Mouse (Mus musculus): ENCODE results near the gene Gm49333. TPM values are rescaled to one million over a fixed set of nuclear protein-coding genes. Genes with fewer than 3 reads are reported as not detected.

The Gm49333 gene
- under 1 TPM in 1 of 2 experiments, not detected in 1; 0.13 TPM for polyA plus RNA-seq (2017; shearing (Covaris generic))

GRCm38 (mm10) chr16:20611357-20612227 is at the start of gene Gm49333, which contains the start of the genes Eef1akmt4 and Alg3:
Gene Gm49333 (plus strand): TSS chr16:20611610.
Gene Eef1akmt4 (plus strand): TSS chr16:20611593.
Gene Alg3 (minus strand): TSS chr16:20611735.

GRCm38 (mm10) chr16:20589366-20589938 is 22.0 kb upstream of the Gm49333 start, which contains the start of gene Vwa5b2:
Gene Vwa5b2 (plus strand): TSS chr16:20589471.

GRCm38 (mm10) chr16:20621191-20621990 is 10.0 kb downstream of the Gm49333 start, which contains the start of gene Camk2n2:
Gene Camk2n2 (minus strand): TSS chr16:20621287.

GRCm38 (mm10) chr16:20629731-20630634 is 18.6 kb downstream of the Gm49333 start, which contains the start of gene Ece2:
Gene Ece2 (plus strand): TSS chr16:20629828.

GRCm38 (mm10) chr16:20651076-20651946 is 39.9 kb downstream of the Gm49333 start, which contains the start of gene Psmd2:
Gene Psmd2 (plus strand): TSS chr16:20651652.

GRCm38 (mm10) chr16:20668013-20668412 is 56.6 kb downstream of the Gm49333 start, which contains the start of gene Eif4g1:
Gene Eif4g1 (plus strand): TSS chr16:20668313.

GRCm38 (mm10) chr16:20693111-20693701 is 81.8 kb downstream of the Gm49333 start, which contains the start of gene Fam131a:
Gene Fam131a (plus strand): TSS chr16:20693241.

Other genes with a start within 250 kb of the Gm49333 start
- gene Abcc5, start 185.2 kb upstream of the Gm49333 start, polyA plus RNA-seq (2017; shearing (Covaris generic)), result 10 to 100 TPM; 16.2 to 19.3 TPM
- 10 to 100 TPM; 73.2 to 74.0 TPM for gene Eif2b5, start 112.8 kb upstream of the Gm49333 start, polyA plus RNA-seq (2017; shearing (Covaris generic))
- gene Dvl3, start 94.6 kb upstream of the Gm49333 start, polyA plus RNA-seq (2017; shearing (Covaris generic)), result 10 to 100 TPM; 20.9 to 22.7 TPM
- 100 to 1,000 TPM; 411 to 418 TPM for gene Ap2m1, start 76.1 kb upstream of the Gm49333 start, polyA plus RNA-seq (2017; shearing (Covaris generic))
- 10 to 100 TPM; 49.6 to 52.3 TPM for gene Abcf3, start 63.0 kb upstream of the Gm49333 start, polyA plus RNA-seq (2017; shearing (Covaris generic))
- not detected for gene Vwa5b2, start 22.1 kb upstream of the Gm49333 start, polyA plus RNA-seq (2017; shearing (Covaris generic))
- gene Eef1akmt4, start within 50 bp of the Gm49333 start, polyA plus RNA-seq (2017; shearing (Covaris generic)), result 10 to 100 TPM; 13.8 to 23.8 TPM
- gene Alg3, start 125 bp downstream of the Gm49333 start, polyA plus RNA-seq (2017; shearing (Covaris generic)), result 10 to 100 TPM; 36.7 to 37.5 TPM
- under 1 TPM; 0.14 to 0.41 TPM for gene Camk2n2, start 9.7 kb downstream of the Gm49333 start, polyA plus RNA-seq (2017; shearing (Covaris generic))
- under 1 TPM in 1 of 2 experiments, not detected in 1; 0.07 TPM for gene Ece2, start 18.2 kb downstream of the Gm49333 start, polyA plus RNA-seq (2017; shearing (Covaris generic))
- 100 to 1,000 TPM; 225 to 261 TPM for gene Psmd2, start 40.0 kb downstream of the Gm49333 start, polyA plus RNA-seq (2017; shearing (Covaris generic))
- 100 to 1,000 TPM in 1 of 2 experiments, 10 to 100 TPM in 1; 81.8 to 105 TPM for gene Eif4g1, start 56.7 kb downstream of the Gm49333 start, polyA plus RNA-seq (2017; shearing (Covaris generic))
- 1 to 10 TPM in 1 of 2 experiments, under 1 TPM in 1; 0.67 to 2.9 TPM for gene Fam131a, start 81.6 kb downstream of the Gm49333 start, polyA plus RNA-seq (2017; shearing (Covaris generic))
- 10 to 100 TPM; 50.0 to 67.7 TPM for gene Polr2h, start 106.1 kb downstream of the Gm49333 start, polyA plus RNA-seq (2017; shearing (Covaris generic))
- gene Clcn2, start 106.1 kb downstream of the Gm49333 start, polyA plus RNA-seq (2017; shearing (Covaris generic)), result 1 to 10 TPM; 2.7 to 3.2 TPM
- not detected for gene Chrd, start 121.5 kb downstream of the Gm49333 start, polyA plus RNA-seq (2017; shearing (Covaris generic))
- gene Thpo, start 122.9 kb downstream of the Gm49333 start, polyA plus RNA-seq (2017; shearing (Covaris generic)), result under 1 TPM; 0.10 to 0.24 TPM

All from activated CD4-positive, CD25-positive, alpha-beta regulatory T cell (primary cell).